Mouse (Mus musculus): ENCODE results near the gene Mrpl58.

Gene Mrpl58

DNA sequence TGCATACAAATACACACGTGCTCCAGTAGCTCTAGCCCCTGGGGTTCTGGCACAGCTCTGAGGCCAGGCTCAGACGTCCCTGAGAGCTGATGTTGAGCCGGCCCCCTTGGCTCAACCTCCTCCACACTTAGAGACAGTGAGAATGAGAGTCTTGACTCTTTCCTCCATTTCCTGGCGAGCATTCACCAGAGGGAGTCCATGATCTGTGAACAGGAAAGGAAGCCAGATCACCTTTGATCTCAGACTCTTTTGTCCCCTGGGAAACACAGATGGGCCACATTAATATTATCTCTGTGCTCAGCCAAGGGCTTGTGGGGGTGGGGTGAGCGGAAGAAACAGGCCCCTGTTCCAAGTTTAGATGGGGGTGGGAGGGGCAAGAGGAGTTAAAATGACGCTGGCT is 53.9 kb downstream of the Mrpl58 start:
- no peak for DNase-seq (ENCODE audit: low spot score)

DNA sequence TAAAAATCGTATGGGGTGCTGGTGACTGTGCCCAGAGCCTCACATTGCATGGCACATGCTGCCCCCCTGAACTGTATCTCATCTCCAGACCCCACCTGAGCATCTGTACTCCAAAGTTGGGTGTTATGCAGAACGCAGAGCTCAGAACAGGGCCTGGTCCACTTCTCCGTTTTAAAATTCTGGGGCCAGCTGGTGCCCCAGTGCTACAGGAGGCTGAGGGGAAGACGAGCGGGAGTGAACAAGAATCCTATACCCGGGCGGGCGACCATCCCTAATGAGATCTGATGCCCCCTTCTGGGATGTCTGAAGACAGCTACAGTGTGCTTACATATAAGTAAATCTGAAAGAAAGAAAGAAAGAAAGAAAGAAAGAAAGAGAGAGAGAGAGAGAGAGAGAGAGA is 57.4 kb downstream of the Mrpl58 start:
- DNase-seq (ENCODE audit: low spot score) = no peak

DNA sequence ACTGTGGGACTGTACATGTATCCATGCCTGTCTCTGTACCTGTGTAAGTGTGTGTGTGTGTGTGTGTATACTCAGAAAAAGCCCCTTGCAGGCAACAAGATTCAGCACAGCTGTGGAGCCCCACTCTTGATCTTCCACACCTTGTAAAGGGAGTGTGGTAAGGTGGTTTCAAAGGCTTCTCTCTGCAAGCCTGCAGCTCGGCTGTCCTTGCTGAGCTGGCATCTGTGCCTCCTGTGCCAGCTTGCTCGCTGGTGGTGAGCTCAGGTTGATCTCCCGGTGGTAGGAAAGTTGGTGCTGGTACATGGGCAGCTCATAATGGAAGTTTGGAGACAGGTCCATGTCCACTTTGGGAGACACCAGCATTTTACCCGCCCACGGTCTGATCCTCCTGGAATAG is 58.3 kb downstream of the Mrpl58 start:
- DNase-seq (ENCODE audit: low spot score) = no peak
